Mouse (Mus musculus): ENCODE measurements around the gene Fam168b.

The Fam168b gene

GRCm38 (mm10) chr1:34842887-34843618 lies at the start of gene Fam168b:
TSS of gene Fam168b (minus strand) at chr1:34843065.
- DNase-seq = peak; percentile 94

GRCm38 (mm10) chr1:34892466-34892865 lies 49.6 kb upstream of the Fam168b start:
- no peak for DNase-seq

- DNase-seq = peak; percentile 58
Observed at GRCm38 (mm10) chr1:34891559-34892289, 48.9 kb upstream of the Fam168b start.

GRCm38 (mm10) chr1:34883776-34884175 lies 40.9 kb upstream of the Fam168b start:
- no peak for DNase-seq

- DNase-seq = no peak
Observed at GRCm38 (mm10) chr1:34879611-34880010, 36.7 kb upstream of the Fam168b start.

GRCm38 (mm10) chr1:34873551-34873950 lies 30.7 kb upstream of the Fam168b start:
- no peak for DNase-seq

GRCm38 (mm10) chr1:34871170-34871569 lies 28.3 kb upstream of the Fam168b start:
- DNase-seq = no peak

- no peak for DNase-seq
Observed at GRCm38 (mm10) chr1:34869231-34869630, 26.4 kb upstream of the Fam168b start.

GRCm38 (mm10) chr1:34868391-34868790 lies 25.5 kb upstream of the Fam168b start:
- DNase-seq = no peak

- DNase-seq = no peak
Observed at GRCm38 (mm10) chr1:34867574-34867955, 24.7 kb upstream of the Fam168b start.

- peak; percentile 96 for DNase-seq
Observed at GRCm38 (mm10) chr1:34866815-34867573, 24.1 kb upstream of the Fam168b start.

- no peak for DNase-seq
Observed at GRCm38 (mm10) chr1:34865866-34866265, 23.0 kb upstream of the Fam168b start.

- DNase-seq = no peak
Observed at GRCm38 (mm10) chr1:34864243-34864642, 21.4 kb upstream of the Fam168b start.

GRCm38 (mm10) chr1:34863323-34863722 lies 20.5 kb upstream of the Fam168b start:
- no peak for DNase-seq

GRCm38 (mm10) chr1:34862877-34863276 lies 20.0 kb upstream of the Fam168b start:
- no peak for DNase-seq

GRCm38 (mm10) chr1:34860205-34860604 lies 17.3 kb upstream of the Fam168b start:
- no peak for DNase-seq

- no peak for DNase-seq
Observed at GRCm38 (mm10) chr1:34859761-34860160, 16.9 kb upstream of the Fam168b start.

GRCm38 (mm10) chr1:34858671-34859070 lies 15.8 kb upstream of the Fam168b start:
- no peak for DNase-seq

GRCm38 (mm10) chr1:34855056-34855739 lies 12.3 kb upstream of the Fam168b start:
- DNase-seq = no peak

GRCm38 (mm10) chr1:34853786-34854185 lies 10.9 kb upstream of the Fam168b start:
- DNase-seq = no peak

- DNase-seq = no peak
Observed at GRCm38 (mm10) chr1:34852116-34852878, 9.4 kb upstream of the Fam168b start.

GRCm38 (mm10) chr1:34851562-34851961 lies 8.7 kb upstream of the Fam168b start:
- peak; percentile 43 for DNase-seq

Measured in thymus, postnatal 4 days (tissue).